Mouse (Mus musculus) neural tube, embryonic 11.5 days (tissue): ENCODE results near the gene Nap1l1. TPM values are rescaled to one million over a fixed set of nuclear protein-coding genes. Genes with fewer than 3 reads are reported as not detected.

Experiments used
- ATAC-seq: fragments of 200-750 bp; cut with Nextera tagmentation; 2 replicates; pipeline ENCODE4 v1.8.0; 2017; ENCODE audit warnings: moderate number of reproducible peaks, mild to moderate bottlenecking, moderate TSS enrichment, moderate library complexity; ENCODE audit not compliant: insufficient read depth, low FRiP score, low TSS enrichment
- DNase-seq: peaks from one replicate; pipeline ENCODE4 v3.0.0-alpha.2; 2015; ENCODE audit warnings: low spot score
- H3K27ac ChIP-seq: fragments of 300-500 bp; sonication (generic); 2 replicates; pipeline ENCODE4 v1.5.1; 2014; ENCODE audit warnings: low read depth, mild to moderate bottlenecking, low read length
- H3K27me3 ChIP-seq: fragments of 300-500 bp; sonication (generic); 2 replicates; pipeline ENCODE4 v1.6.1; 2014; ENCODE audit warnings: mild to moderate bottlenecking, low read length, mixed read lengths; ENCODE audit not compliant: control insufficient read depth, insufficient read depth
- H3K36me3 ChIP-seq: fragments of 300-500 bp; sonication (generic); 2 replicates; pipeline ENCODE4 v1.6.1; 2014; ENCODE audit warnings: mild to moderate bottlenecking, low read length, moderate library complexity, mixed read lengths; ENCODE audit not compliant: control insufficient read depth, insufficient read depth
- H3K4me1 ChIP-seq: fragments of 300-500 bp; sonication (generic); 2 replicates; pipeline ENCODE4 v1.6.1; 2014; ENCODE audit warnings: low read length, mixed read lengths; ENCODE audit not compliant: control insufficient read depth, insufficient read depth
- H3K4me2 ChIP-seq: fragments of 300-500 bp; sonication (generic); 2 replicates; pipeline ENCODE4 v1.6.1; 2014; ENCODE audit warnings: low read depth, mild to moderate bottlenecking, moderate library complexity
- H3K4me3 ChIP-seq: fragments of 300-500 bp; sonication (generic); 2 replicates; pipeline ENCODE4 v1.5.1; 2014; ENCODE audit warnings: low read depth, low read length
- H3K9ac ChIP-seq: fragments of 300-500 bp; sonication (generic); 2 replicates; pipeline ENCODE4 v1.6.1; 2014; ENCODE audit warnings: mild to moderate bottlenecking, low read length
- H3K9me3 ChIP-seq: fragments of 300-500 bp; sonication (generic); 2 replicates; pipeline ENCODE4 v1.6.1; 2016; ENCODE audit warnings: low read length; ENCODE audit not compliant: control insufficient read depth
- WGBS: fragments of 180-500 bp; shearing (Covaris S2); extraction: QIAGEN DNeasy Blood & Tissue Kit; methylation state at CpG from one replicate; pipeline ENCODE4 v1.1.7; 2014; 5-methylcytosine and 5-hydroxymethylcytosine counted together
- polyA plus RNA-seq: library from polyadenylated mRNA; unstranded; fragments of >200 nt; fragmentation: Nextera tagmentation; extraction: Ambion mirVana; gene quantifications from 2 replicates; pipeline ENCODE4 v1.2.1, GENCODE M21; 2014

The Nap1l1 gene
- polyA plus RNA-seq, 1 experiment from 2014 or later, result 339 TPM

- Histone ChIP-seq H3K27ac (no peak overlapping the region), H3K27me3 (no peaks in the 10 kb centered on the region), H3K4me2 (no peak overlapping the region), H3K4me3 (no peak overlapping the region), H3K4me1 (no peaks in the 10 kb centered on the region), H3K9ac (no peak overlapping the region), H3K9me3 (no peaks in the 10 kb centered on the region), H3K36me3 (no peaks in the 10 kb centered on the region)
- no peak for ATAC-seq
- WGBS, result 81% methylated on average over 1 of the region's 1 CpGs
- no peak for DNase-seq
Measured at GRCm38 (mm10) chr10:111451683-111452322, 21.2 kb upstream of the Nap1l1 start.

DNA sequence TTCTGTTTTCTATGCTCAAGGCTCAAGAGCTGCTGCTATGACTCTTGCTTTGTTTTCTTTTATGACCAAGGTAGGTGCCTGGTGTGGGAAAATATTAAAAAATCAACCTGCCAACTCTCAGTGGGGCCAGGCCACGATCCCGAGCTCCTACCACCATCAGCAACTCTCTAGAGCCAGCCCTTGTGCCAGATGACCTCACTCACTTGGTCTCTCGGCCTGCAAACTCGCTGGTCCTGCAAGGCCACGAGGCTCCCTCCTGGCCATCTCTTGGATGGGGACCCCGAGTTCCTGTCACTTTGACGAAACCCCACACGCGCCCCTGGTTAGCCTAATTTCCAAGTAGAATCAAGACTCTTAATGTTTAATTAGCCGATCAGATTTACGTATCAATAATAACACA lies 20.6 kb upstream of the Nap1l1 start:
- no peak overlapping the region for H3K9ac ChIP-seq
- no peaks in the 10 kb centered on the region for H3K27me3 ChIP-seq
- H3K27ac ChIP-seq, result no peak overlapping the region
- ATAC-seq (no peak), DNase-seq (no peak)
- no peaks in the 10 kb centered on the region for H3K36me3 ChIP-seq
- 90% methylated on average over 11 of the region's 11 CpGs for WGBS
- H3K4me1 ChIP-seq, result no peaks in the 10 kb centered on the region
- H3K4me3 ChIP-seq, result no peak overlapping the region
- H3K9me3 ChIP-seq, result no peaks in the 10 kb centered on the region
- H3K4me2 ChIP-seq, result no peak overlapping the region

DNA sequence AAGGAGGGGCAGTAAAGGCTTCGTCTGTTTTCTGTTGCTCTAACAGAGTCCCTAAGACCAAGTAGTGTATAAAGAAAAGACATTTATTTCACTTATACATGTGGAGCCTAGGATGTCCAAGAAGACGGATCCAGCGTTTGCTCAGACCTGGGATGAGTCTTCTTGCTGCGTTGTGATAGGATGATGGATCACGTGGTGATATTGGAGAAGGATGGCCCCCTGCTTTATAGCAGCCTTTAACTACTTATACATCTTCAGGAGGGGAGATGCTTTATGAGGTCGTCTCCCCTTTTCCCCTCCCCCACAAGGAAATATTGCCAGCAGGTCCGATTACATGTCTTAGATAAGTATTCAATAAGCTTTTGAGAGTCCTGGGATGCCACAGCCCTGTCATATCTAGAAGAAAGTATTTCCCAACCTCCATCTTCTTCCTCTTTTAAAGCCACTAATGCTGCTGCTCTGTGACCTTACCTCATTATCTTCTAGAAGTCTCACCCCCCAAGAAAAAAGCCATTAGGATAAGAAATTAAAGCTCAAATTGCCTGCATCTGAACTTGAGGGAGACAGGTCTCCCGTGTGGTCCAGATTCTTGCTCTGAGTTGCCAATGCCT lies 18.2 kb upstream of the Nap1l1 start:
- ATAC-seq (no peak), DNase-seq (no peak)
- Histone ChIP-seq H3K4me1 (0 out of 2 replicates have a peak, but pooled peaks cover 2% of the 10 kb centered on the region), H3K9ac (no peak overlapping the region), H3K27me3 (no peaks in the 10 kb centered on the region), H3K36me3 (no peaks in the 10 kb centered on the region), H3K4me3 (no peak overlapping the region), H3K9me3 (no peaks in the 10 kb centered on the region), H3K4me2 (no peak overlapping the region), H3K27ac (no peak overlapping the region)
- WGBS, result 66% methylated on average over 8 of the region's 8 CpGs

GRCm38 (mm10) chr10:111458088-111458487 lies 14.9 kb upstream of the Nap1l1 start:
- H3K36me3 ChIP-seq, result no peaks in the 10 kb centered on the region
- DNase-seq, result no peak
- no peak overlapping the region for H3K4me3 ChIP-seq
- H3K9ac ChIP-seq, result no peak overlapping the region
- H3K4me2 ChIP-seq, result no peak overlapping the region
- H3K27ac ChIP-seq, result no peak overlapping the region
- H3K9me3 ChIP-seq, result no peaks in the 10 kb centered on the region
- 86% methylated on average over 7 of the region's 7 CpGs for WGBS
- no peaks in the 10 kb centered on the region for H3K27me3 ChIP-seq
- ATAC-seq, result no peak
- H3K4me1 ChIP-seq, result 0 out of 2 replicates have a peak, but pooled peaks cover 5% of the 10 kb centered on the region

DNA sequence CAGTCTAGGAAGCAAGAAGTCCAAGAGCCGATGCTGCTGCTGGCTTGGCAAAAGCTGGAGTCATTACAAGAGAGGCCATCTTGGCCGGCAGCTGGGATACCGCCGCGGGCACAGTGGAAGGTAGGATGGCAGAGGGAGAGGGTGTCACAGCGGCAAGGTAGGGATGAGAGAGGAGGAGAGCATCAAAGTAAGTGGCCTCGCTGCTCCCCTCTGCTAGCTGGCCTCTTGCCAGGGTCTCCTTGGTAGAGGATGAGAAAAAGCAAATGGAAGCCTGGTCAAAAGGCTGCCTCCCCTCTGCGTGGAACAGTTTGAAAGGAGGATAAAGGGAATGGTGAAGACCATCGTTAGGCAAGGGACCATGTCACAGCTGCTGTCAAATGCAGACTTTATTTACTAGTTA lies 14.0 kb upstream of the Nap1l1 start:
- DNase-seq (no peak), ATAC-seq (no peak)
- Histone ChIP-seq H3K9ac (no peak overlapping the region), H3K4me2 (no peak overlapping the region), H3K36me3 (no peaks in the 10 kb centered on the region), H3K9me3 (no peaks in the 10 kb centered on the region), H3K4me3 (no peak overlapping the region), H3K4me1 (0 out of 2 replicates have a peak, but pooled peaks cover 5% of the 10 kb centered on the region), H3K27me3 (no peaks in the 10 kb centered on the region), H3K27ac (no peak overlapping the region)
- WGBS, result 77% methylated on average over 9 of the region's 9 CpGs

DNA sequence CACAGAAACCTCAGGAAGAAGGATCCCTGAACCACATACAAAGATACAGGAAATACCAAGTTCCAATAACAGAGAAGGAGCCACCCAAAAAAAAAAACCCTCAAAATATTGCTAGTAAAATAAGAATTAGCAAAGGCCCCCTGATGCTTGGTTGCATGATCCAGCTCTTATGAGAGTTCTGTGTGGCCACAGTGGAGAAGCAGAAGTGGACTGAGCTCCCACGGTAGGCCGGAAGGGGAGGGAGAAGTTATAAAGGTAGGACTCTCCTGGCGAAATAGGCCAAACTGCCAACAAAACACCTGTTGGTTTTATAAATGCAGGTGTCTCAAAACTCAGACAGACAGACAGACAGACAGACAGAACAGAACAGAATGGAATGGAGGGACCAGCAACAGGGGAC lies 13.1 kb upstream of the Nap1l1 start:
- 0 out of 2 replicates have a peak, but pooled peaks cover 5% of the 10 kb centered on the region for H3K4me1 ChIP-seq
- H3K4me2 ChIP-seq, result no peak overlapping the region
- DNase-seq, result no peak
- H3K36me3 ChIP-seq, result no peaks in the 10 kb centered on the region
- no peaks in the 10 kb centered on the region for H3K9me3 ChIP-seq
- H3K4me3 ChIP-seq, result no peak overlapping the region
- WGBS, result 78% methylated on average over 3 of the region's 3 CpGs
- H3K27ac ChIP-seq, result no peak overlapping the region
- no peaks in the 10 kb centered on the region for H3K27me3 ChIP-seq
- H3K9ac ChIP-seq, result no peak overlapping the region
- ATAC-seq, result no peak

- H3K9ac ChIP-seq, result no peak overlapping the region
- no peak overlapping the region for H3K4me3 ChIP-seq
- no peaks in the 10 kb centered on the region for H3K27me3 ChIP-seq
- WGBS, result 0% methylated on average over 4 of the region's 4 CpGs
- peak; percentile 72 for ATAC-seq
- no peaks in the 10 kb centered on the region for H3K36me3 ChIP-seq
- no peak overlapping the region for H3K4me2 ChIP-seq
- no peak for DNase-seq
- H3K9me3 ChIP-seq, result no peaks in the 10 kb centered on the region
- 0 out of 2 replicates have a peak, but pooled peaks cover 5% of the 10 kb centered on the region for H3K4me1 ChIP-seq
- H3K27ac ChIP-seq, result no peak overlapping the region
Measured at GRCm38 (mm10) chr10:111460381-111460780, 12.6 kb upstream of the Nap1l1 start.

DNA sequence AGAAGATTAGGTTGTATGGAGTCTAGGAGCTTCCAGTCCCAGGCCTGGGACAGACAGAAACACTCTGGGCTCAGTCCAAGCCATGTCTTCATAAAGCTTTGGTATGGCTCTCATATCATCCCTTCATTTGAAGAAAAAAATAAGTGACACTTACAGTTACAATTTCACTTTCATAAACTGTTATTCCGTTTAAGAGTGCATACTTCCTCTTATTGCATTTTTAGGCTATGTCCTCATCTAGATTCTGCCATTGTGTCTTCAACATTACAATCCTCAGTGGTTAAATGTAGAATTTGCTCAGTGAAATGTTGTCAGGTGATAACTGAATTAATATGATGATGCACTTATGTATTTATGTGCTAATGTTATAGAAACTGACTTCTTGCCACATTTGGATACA lies 8.2 kb upstream of the Nap1l1 start:
- Histone ChIP-seq H3K4me3 (no peak overlapping the region), H3K4me1 (0 out of 2 replicates have a peak, but pooled peaks cover 3% of the 10 kb centered on the region), H3K36me3 (no peaks in the 10 kb centered on the region), H3K9ac (no peak overlapping the region), H3K27ac (no peak overlapping the region), H3K4me2 (no peak overlapping the region), H3K9me3 (no peaks in the 10 kb centered on the region), H3K27me3 (no peaks in the 10 kb centered on the region)
- no peak for DNase-seq
- 92% methylated on average over 1 of the region's 1 CpGs for WGBS
- no peak for ATAC-seq

- no peak for DNase-seq
- Histone ChIP-seq H3K27ac (no peak overlapping the region), H3K4me1 (0 out of 2 replicates have a peak, but pooled peaks cover under 1% of the 10 kb centered on the region), H3K4me3 (no peak overlapping the region), H3K9me3 (no peaks in the 10 kb centered on the region), H3K36me3 (no peaks in the 10 kb centered on the region), H3K9ac (no peak overlapping the region), H3K27me3 (no peaks in the 10 kb centered on the region), H3K4me2 (no peak overlapping the region)
- 65% methylated on average over 2 of the region's 2 CpGs for WGBS
- no peak for ATAC-seq
Measured at GRCm38 (mm10) chr10:111465409-111465808, 7.6 kb upstream of the Nap1l1 start.
